Mouse (Mus musculus): ENCODE results near the gene Ccm2l. TPM values are rescaled to one million over a fixed set of nuclear protein-coding genes. Genes with fewer than 3 reads are reported as not detected.

The Ccm2l gene
- total RNA-seq, 1 experiment from 2014 or later: 16.0 TPM

DNA sequence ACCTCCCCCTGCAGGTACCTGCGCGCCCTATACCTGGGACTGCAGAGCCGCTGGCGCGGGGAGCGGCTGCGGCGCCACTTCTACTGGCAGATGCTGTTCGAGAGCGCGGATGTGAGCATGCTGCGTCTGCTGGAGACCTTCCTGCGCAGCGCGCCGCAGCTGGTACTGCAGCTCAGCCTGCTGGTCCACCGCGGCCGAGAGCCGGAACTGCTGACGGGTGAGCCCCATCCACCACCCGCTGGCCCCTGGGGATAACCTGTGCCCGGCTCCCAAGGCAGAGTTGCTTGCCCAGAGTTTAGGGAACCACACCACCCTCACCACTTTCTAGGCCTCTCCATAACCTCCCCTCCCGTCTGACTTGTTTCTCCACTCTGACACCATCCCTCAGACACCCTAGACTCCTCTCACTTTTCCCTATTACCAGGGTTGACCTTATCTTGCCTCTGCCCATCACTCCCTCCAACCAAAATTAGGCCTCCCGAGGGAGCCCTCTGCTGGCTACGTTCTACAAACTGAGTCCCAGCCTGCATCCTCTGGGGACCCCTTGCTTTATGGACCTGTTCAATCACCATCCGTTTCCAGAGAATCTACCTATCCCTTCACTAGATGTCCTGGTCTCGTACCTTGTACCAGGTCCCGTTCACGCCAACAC, 12.9 kb upstream of the Ccm2l start:
- no peak for DNase-seq

GRCm38 (mm10) chr2:153053896-153054295, 11.9 kb upstream of the Ccm2l start:
- DNase-seq: no peak

GRCm38 (mm10) chr2:153055270-153055920, 10.4 kb upstream of the Ccm2l start:
- DNase-seq: no peak

GRCm38 (mm10) chr2:153058365-153058764, 7.4 kb upstream of the Ccm2l start:
- no peak for DNase-seq

GRCm38 (mm10) chr2:153060216-153060615, 5.5 kb upstream of the Ccm2l start:
- DNase-seq: no peak

- no peak for DNase-seq
Measured at GRCm38 (mm10) chr2:153063394-153063793, 2.4 kb upstream of the Ccm2l start.

DNA sequence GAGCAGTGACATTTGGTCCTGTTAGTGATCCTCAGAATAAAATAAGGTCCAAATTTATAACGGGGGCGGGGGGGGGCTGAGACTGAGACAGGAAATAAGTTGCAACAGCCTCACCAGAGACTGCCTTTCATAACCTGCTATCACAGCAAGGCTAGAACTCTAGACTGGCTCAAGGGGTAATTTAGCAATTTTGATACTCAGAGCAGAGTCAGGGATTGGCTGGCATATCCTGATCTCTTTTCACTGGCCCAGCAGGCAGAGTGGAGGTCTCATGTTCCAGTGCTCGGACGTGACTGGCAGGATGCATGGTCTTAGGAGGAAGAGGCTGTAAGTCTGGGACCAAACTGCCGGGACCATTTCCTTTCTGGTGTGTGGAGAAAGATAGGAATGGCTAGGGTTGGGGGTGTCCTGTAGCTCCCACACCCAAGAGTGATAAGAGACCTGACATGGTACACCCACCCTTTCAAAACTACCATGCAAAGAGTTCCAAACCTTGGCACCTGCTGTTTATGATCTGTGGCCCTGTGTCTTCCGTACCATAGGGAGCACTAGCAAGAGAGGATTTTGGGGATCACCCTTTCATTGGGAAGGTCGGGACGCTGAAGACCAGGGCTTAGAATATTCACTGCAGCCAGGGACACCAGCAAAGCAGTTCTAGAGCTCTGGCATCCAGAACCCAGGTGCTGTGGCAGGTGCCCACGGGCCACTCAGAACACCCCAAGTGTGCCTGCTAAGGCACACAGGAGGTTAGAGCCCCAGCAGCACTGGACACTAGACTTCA, 1.4 kb upstream of the Ccm2l start:
- DNase-seq: no peak

DNA sequence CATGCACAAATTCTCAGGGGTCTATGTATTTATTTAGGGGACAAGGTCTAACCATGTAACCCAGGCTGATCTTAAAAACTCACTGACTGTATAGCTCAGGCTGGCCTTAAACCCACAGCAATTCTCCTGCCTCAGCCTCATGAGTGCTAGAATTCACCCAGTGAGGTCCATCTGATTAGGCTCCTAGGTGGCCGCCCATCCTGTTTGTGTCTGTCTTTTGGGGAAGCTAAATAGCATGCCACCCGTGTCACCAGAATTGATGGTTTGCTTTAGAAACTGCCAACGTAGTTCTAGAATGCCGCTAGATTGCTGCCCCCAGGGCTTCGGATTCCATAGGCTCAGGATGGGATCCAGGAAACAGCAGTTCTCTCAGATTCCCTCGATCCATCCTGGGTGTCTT, 1.2 kb downstream of the Ccm2l start:
- DNase-seq: no peak

- DNase-seq: peak; percentile 53
Measured at GRCm38 (mm10) chr2:153070762-153071490, 5.2 kb downstream of the Ccm2l start.

DNA sequence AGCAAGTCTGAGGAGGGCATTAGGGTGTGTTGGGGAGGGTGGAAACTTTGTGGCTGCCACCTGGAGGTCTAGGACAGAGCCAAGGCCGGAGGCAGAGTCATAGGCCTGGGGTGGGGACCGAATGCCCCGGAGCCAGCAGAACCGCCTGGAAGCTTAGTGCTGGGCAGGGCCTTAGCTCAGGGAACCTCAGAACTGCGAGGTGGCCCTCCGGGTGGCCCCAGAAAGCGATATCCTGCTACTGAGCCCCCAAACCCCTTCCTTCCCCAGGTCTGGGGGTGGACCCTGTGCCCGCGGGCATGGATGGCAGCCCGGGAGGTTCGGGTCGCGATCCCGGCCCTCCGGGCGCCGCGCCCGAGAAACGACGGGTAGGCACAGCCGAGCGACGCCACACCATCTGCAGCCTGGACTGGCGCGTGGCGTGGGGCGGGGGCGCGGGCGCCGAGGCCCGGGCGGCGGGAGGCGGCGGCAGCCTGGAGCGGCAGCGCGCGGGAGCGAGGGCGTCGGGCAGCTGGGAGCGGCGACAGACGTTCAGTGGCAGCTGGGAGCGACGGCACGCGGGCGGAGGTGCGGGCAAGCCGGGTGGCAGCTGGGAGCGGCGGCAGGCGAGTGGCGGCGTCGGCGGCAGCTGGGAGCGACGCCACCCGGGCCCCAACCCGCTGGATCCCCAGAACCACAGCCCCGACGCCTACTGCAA, 5.9 kb downstream of the Ccm2l start:
- peak; percentile 35 for DNase-seq

- DNase-seq: no peak
Measured at GRCm38 (mm10) chr2:153074651-153075050, 8.9 kb downstream of the Ccm2l start.

GRCm38 (mm10) chr2:153075961-153076360, 10.2 kb downstream of the Ccm2l start:
- no peak for DNase-seq

GRCm38 (mm10) chr2:153080841-153081523, 15.2 kb downstream of the Ccm2l start:
- DNase-seq: peak; percentile 74

- no peak for DNase-seq
Measured at GRCm38 (mm10) chr2:153081866-153082265, 16.1 kb downstream of the Ccm2l start.

- no peak for DNase-seq
Measured at GRCm38 (mm10) chr2:153083275-153083674, 17.5 kb downstream of the Ccm2l start.

GRCm38 (mm10) chr2:153083824-153084223, 18.1 kb downstream of the Ccm2l start:
- no peak for DNase-seq

DNA sequence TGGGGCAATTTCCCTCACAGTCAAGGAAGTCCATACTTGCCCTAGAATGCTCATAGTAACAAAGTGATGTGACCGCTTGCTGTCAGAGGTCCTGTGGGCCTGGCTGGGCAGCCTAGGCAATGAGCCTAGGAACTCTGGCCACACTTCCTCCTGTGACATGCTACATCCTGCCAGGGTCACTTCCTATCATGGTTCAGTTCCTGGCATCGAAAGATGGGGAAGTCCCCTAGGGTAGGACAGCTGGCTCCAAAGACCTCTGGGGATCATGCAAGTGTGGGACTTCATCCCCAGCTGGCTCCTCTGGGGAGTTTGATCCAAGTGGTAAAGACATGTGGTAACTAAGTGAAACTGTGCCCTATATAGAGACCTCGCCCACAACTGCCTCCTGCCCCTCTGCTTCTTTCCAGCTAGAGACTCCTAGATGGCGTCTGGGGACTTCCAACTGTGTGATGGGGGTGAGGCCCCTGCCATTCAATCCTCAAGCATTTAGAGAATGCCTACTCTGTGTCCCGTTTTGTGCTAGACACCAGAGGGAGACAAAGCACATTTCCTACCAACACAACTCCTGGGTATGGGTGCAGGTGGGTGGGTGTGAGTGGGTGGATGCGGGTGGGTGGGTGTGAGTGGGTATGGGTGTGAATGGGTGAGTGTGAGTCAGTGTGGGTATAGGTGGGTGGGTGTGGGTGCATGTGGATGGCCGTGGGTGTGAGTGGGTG, 18.7 kb downstream of the Ccm2l start:
- no peak for DNase-seq

DNA sequence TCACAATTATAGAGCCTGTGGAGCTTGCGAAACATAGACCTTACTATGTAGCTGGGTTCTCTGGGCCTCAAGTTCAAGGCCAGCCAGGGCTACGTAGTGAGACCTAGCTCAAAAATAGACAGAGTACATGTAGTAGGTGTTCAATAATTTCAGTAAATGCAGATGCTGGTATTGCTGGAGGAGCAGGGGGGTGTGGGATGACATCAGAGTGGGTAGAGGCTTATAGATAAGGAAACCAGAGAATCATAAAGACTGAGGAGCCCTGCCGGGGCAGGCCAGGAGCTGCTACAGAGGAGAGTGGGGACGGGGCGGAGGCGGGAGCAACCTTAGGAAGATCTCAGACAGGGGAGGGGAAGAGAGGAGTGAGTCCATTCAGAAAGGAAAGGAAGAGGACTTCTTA, 19.8 kb downstream of the Ccm2l start:
- no peak for DNase-seq

- DNase-seq: no peak
Measured at GRCm38 (mm10) chr2:153086166-153086565, 20.4 kb downstream of the Ccm2l start.

DNA sequence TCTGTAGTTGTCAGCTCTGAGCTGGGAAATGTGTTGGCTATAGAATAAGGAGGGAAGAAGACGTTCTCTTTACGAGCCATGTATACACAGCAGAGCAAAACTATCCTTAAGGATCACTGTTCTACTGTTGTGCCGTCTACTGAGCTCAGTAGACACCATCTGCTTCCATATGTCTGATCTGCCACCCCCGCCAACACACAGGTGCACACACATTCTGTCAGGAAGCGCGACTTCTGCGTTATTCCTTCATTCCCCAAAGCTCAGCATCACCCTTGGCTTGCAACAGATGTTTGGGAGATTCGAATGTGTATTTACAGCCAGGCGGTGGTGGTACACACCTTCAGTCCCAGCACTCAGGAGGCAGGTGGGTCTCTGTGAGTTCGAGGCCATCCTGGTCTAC, 21.3 kb downstream of the Ccm2l start:
- no peak for DNase-seq

DNA sequence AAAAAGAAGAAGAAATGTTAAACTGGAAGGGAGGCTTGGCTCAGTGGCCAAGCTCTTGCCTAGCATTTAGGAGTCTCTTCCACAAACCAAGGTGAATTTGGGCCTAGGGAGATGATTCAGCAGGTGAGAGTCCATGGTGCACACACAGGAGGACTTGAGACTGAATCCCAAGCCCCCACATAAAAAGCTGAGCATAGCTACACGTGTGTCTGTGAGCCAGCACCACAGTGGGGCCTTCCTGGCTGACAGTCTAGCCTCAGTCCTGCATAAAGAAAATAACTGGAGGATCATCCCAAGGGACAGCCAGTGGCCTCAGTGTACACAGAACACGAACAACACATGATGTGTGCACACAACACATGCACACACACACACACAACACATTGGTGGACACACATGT, 23.6 kb downstream of the Ccm2l start:
- no peak for DNase-seq

Data from adrenal gland, postnatal 25 days (tissue).